Mouse (Mus musculus): ENCODE data around the gene Kctd2. TPM values are rescaled to one million over a fixed set of nuclear protein-coding genes. Genes with fewer than 3 reads are reported as not detected.
"Not testable (repeated sequence)": the region's sequence is repeated elsewhere in the genome, so short reads cannot be mapped to it uniquely, and the experiment has no call there.

The Kctd2 gene
- 10 to 100 TPM; 82.5 to 85.6 TPM for total RNA-seq (2021)
- long read RNA-seq, experiment 1, transcript Kctd2-201 (6 exons, 1,764 nt): major isoform, 173 of 195 reads
- long read RNA-seq, experiment 1, partial matches to known transcripts: 7 of 195 reads
- long read RNA-seq, experiment 1, other reads (novel, unspliced or antisense): 10 of 195 reads
- long read RNA-seq, experiment 2, transcript Kctd2-201 (6 exons, 1,764 nt): major isoform, 132 of 145 reads
- long read RNA-seq, experiment 2, partial matches to known transcripts: 8 of 145 reads
- long read RNA-seq, experiment 2, other reads (novel, unspliced or antisense): 5 of 145 reads

GRCm38 (mm10) chr11:115419531-115420237, at the start of gene Kctd2, which contains the start of gene Atp5h:
Gene Kctd2, plus strand, starts transcription at chr11:115420128.
Gene Atp5h, minus strand, starts transcription at chr11:115419962.
- peak; percentile 94 to 95 for DNase-seq (ENCODE audit: low spot score in 2 of 2)

- no peak for DNase-seq (ENCODE audit: low spot score in 2 of 2)
These were observed 49.6 kb upstream of the Kctd2 start for GRCm38 (mm10) chr11:115370368-115370767.

DNA sequence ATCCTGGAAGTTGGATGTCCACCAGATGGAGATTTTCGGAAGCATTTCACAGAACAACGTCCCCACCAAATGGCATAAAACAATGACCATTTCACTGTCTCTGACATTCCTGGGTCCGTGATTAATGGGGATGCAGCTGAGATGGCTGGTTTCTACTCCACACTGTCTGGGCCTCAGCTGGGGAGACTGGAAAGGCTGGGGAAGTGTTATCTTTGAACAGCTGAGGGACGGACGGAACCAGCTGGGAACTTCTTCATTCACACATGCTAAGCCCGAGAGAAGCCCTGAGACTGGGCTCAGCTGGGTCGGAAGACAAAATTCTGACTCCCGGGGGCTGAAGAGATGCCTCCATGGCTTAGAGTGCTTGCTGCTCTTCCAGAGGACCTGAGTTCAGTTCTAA, 48.6 kb upstream of the Kctd2 start:
- no peak for DNase-seq (ENCODE audit: low spot score in 2 of 2)

GRCm38 (mm10) chr11:115372015-115372414, 47.9 kb upstream of the Kctd2 start:
- DNase-seq (ENCODE audit: low spot score in 2 of 2): no peak

GRCm38 (mm10) chr11:115372737-115373136, 47.2 kb upstream of the Kctd2 start:
- no peak for DNase-seq (ENCODE audit: low spot score in 2 of 2)

- DNase-seq (ENCODE audit: low spot score in 2 of 2): peak; percentile 71 to 82
These were observed 45.9 kb upstream of the Kctd2 start for GRCm38 (mm10) chr11:115373805-115374694.

DNA sequence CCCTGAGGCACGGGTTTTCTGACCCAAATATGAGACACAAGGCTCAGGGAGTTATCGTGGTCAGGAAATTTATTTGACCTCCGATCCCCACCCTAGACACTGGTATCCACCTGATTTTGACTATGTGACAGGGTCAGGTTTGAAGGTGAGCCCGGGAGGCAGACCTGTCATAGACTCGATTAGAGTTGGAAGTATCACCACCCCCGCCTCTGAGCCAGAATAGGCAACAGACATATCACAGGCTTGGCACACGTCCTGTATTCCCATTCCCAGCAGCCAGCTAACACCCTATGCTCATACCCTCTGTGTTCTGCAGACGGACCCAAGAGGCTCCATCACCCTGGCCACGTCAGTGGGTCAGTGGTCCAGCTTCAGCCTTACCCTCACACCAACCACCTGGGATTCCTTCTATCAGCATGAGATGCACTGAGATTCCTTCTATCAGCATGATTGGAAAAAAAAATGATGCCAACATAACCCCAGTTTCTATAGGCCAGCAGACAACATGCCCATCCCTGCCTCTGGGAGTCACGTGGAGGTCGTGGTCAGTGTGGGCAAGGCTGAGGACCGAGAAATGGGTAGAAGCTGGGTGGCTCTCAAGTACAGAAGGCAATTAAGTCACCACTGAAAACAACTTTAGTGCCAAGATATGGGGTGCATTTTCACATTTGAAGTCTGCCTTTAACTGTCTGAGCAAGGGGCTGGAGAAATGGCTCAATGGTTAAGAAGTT, 45.1 kb upstream of the Kctd2 start:
- DNase-seq (ENCODE audit: low spot score in 2 of 2): peak; percentile 55 to 69

GRCm38 (mm10) chr11:115376722-115377121, 43.2 kb upstream of the Kctd2 start:
- DNase-seq (ENCODE audit: low spot score in 2 of 2): no peak

DNA sequence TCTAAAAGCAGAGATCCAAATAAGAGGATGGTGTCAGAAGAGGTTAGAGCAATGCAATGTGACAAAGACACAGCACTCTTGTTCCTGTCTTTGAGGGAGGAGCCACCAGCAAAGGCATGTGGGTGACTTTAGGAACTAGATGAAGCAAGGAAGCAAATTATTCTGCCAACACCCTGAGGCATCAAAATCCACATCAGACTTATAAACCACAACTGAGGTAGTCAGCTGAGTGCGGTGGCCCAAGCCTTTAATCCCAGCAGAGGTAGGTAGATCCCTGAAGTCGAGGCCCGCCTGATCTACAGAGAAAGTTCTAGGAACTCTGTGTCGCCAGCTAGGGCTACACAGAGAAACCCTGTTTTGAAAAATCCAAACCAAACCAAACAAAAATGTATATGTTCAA, 42.7 kb upstream of the Kctd2 start:
- DNase-seq (ENCODE audit: low spot score in 2 of 2): no peak

GRCm38 (mm10) chr11:115377854-115378253, 42.1 kb upstream of the Kctd2 start:
- no peak for DNase-seq (ENCODE audit: low spot score in 2 of 2)

GRCm38 (mm10) chr11:115381276-115381675, 38.7 kb upstream of the Kctd2 start:
- no peak for DNase-seq (ENCODE audit: low spot score in 2 of 2)

DNA sequence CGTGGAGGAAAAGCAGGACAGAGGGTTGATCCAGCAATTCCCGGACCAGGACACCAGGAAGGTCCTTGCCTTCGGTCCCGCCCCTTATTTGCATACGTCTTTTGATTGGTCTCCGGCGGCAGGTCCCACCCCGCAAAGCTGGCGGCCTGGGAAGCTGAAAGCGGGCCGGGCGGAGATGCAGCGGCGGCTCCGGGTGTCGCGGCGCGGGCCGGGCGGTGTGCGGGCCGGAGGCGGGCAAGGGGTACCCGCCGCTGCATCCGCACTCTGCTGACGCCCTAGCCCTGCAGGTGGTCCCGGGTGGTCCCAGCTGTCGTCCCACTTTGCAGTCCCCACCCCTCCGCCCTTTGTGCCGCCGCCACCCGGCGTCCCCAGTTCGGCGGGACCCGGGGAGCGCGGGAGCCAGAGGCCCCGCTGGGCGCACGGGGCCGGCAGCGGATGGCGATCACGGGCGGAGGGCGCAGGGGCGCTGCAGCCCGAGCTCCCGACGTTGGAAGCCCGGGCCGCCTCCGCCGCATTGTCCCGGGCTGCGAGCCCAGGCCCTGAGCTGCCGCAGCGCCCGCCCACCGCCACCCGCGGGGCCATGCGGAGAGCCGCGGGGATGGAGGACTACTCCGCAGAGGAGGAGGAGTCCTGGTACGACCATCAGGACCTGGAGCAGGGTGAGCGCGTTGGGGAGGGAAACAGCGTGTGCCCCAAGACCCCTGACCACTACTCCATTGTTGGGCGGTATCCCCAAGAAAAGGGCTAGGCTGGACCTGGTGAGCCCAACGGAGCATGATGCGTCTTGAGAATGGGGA, 38.0 kb upstream of the Kctd2 start, which contains the start of gene Cdr2l:
Gene Cdr2l, plus strand, starts transcription at position 174 of the 797 bp plus-strand sequence.
- peak; percentile 86 to 91 for DNase-seq (ENCODE audit: low spot score in 2 of 2)

DNA sequence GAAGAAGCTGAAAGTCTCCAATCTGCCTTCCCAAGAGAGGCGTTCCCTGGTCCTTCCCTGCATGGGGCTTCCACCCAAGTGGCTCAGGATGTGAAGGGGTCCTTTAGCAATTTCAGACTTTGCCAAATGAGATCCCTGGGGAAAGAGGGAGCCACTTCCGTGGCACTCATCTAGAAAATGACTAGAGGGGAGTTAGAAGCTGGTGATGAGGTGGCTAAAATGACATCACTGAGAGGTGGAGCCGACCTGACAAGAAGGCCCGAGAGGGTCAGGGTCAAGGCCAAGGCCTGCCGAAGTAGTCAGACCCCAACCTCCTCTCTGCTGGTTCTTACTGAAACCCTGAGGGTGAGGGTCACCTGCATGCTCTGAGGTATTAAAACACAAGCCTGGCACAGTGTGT, 37.0 kb upstream of the Kctd2 start:
- DNase-seq (ENCODE audit: low spot score in 2 of 2): no peak

DNA sequence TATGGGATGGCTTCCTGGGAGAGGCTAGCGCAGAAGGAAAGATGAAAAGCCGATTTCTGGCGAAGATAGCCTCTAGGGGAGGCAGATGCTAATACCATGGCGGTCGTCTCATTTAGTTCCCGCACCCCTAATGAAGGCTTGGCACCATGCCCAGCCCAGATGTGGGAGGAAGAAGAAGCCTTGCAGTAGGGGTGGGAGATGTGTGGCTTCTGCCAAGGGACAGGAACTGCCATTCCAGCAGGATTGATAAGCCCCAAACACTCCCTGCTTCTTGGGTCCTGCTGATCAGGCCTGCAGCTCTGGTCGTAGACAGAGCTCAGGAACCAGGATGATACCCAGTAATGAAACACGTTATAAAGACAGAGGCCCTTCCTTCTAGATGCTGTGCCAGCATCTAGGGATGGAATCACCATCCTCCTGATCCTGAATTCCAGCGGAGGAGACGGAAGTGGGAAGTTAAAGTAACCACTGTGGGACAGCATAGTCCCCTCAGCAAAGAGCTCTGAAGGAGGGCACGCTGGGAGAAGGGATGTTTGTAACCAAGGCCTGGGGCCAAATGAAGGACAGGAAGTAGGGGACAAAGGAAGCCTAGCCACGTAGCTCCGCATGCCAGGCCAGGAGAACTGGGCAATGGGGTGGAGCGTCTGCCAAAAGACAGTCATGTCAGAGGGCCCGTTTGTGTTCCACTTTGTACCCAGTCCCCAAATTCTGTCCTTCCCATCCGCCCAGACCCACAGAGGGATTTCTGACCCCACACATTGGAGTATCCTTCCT, 36.0 kb upstream of the Kctd2 start:
- peak in 1 of 2 experiments; percentile 45 for DNase-seq (ENCODE audit: low spot score in 2 of 2)

- DNase-seq (ENCODE audit: low spot score in 2 of 2): no peak
These were observed 35.3 kb upstream of the Kctd2 start for GRCm38 (mm10) chr11:115384587-115384986.

- not testable (repeated sequence) for DNase-seq (ENCODE audit: low spot score in 2 of 2)
These were observed 33.1 kb upstream of the Kctd2 start for GRCm38 (mm10) chr11:115386859-115387258.

DNA sequence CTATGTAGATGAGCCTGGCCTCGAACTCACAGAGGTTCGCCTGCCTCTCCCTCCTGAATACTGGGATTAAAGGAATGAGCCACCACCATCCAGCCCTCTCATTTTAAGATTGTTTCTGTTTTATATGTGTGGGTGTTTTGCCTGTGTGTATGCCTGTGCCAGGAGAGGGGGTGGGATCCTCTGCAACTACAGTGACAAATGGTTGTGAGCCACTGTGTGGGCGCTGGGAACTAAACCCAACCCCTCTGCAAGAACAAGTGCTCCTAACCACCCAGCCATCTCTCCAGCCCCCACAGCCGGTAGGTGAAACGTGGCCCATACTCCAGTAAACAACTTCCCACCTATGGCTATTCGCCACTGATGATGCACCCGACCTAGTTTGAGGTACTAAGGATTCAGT, 28.6 kb upstream of the Kctd2 start:
- no peak for DNase-seq (ENCODE audit: low spot score in 2 of 2)

GRCm38 (mm10) chr11:115393721-115394325, 26.1 kb upstream of the Kctd2 start:
- DNase-seq (ENCODE audit: low spot score in 2 of 2): no peak

DNA sequence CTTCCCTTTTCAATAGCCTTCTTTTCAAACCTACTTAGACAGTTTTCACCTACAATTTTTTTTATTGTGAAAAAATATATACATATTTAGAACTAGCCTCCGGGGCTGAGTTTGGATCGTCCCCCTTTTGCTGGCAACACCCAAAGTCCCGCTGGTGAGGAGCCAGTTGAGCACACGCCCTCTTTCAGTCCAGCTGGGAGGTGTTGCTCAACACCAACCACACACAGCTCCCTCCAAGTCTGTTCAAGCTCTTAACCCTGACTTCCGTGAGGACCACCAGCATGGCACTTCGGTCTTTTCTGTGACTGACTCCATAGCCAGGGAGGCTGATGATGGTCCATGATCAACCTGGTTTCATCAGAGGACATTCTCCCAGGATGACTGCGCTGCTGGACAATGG, 21.8 kb upstream of the Kctd2 start:
- DNase-seq (ENCODE audit: low spot score in 2 of 2): no peak
